Mouse (Mus musculus) frontal cortex, postnatal 10 days (tissue): Measurements from ENCODE around the gene Itgb7.

ENCODE experiments used
- DNase-seq, 2 experiments: peaks; one replicate each; pipeline ENCODE4 v3.0.0; 2022; ENCODE audit warnings: low spot score in 2 of 2, mixed read lengths in 1 of 2

Gene Itgb7

DNA sequence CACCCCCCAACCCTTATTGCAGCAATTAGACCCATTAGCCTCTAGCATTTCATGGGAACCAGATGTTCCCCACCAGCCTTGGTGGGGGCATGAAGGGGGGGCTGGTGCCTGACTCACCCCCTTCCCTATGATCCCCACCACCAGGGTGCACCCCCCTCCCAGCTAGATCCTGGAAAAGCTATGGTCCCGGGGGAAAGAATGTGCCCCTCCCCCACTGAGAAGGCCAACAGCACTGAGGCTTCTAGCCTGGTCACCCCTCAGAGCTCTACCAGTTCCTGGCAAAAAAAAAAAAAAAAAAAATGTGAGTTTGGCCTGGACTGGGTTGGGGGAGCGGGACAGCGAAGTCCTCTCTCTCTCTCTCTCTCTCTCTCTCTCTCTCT is 17.1 kb upstream of the Itgb7 start:
- DNase-seq = no peak

DNA sequence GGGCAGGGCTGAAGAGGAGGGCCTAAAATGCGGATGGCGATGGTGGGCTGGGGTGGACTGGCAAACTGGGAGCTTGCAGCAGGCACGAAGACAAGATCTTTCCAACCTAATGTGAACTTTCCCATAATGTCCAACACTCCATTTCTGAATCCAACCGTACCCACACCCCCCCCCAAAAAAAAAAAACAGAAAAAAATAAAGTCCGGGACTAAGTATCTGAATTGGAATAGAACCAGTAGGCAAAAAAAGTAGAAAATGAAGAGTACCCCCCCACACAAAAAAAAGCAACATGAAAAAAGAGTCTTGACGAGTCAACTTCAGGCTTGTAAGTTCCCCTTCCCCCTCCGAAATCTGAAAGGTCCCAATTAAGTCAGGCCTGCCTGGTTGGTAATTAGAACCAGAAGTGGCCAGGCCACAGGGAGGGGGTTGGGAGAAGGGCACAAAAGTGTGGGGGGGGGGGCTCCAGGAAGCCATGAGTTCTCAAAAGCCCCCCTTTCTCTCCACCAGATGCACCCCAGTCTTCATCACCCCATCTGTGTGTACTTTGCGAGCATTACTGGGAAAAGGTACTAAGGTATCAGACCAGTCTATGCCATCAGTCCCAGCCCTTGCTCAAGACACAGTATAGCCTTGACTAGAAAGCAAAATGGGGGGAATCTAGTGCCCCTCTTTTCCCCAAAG is 16.5 kb upstream of the Itgb7 start:
- no peak for DNase-seq

DNA sequence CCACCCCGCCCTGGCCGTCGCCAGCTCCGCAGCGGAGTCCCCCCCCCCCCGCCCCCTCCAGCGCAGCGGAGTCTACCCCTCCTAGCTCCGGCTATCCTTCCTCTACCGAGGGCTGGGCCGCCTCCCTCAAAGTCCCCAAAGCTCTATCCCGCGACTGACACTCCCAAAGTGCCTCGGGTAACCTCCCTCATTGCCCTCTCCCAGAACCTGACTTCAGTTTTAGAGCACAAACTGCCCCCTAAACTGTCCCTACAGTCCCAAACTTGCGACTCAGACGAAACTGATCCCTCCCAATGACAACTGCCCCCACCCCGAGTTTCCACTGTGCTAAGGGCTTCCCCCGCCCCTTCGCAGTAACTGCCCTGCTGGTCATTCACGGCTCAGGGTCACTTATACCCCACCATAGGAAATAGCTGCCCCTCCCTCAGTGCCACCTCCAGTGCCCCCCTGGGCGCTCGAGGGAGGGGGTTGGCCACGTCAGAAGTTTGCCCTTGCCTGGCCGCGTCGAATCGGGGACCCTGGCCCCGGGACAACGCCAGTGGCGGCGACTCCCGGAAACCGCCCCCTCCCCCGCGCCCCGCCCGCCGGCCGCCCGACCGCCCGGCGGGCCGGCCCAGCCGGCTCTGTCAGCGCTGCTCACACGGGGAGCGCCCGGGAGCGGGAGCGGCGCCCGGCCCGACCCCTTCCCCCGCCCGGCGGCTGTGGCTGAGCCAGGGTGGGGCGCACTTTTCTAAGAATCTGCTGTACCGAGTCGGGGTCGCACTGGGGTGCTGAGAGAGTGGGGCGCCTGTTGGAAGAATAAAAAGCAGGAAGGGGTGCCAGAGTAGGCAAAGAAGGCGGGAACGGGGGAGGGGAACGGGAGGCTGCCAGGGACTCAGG is 15.7 kb upstream of the Itgb7 start:
- no peak for DNase-seq

DNA sequence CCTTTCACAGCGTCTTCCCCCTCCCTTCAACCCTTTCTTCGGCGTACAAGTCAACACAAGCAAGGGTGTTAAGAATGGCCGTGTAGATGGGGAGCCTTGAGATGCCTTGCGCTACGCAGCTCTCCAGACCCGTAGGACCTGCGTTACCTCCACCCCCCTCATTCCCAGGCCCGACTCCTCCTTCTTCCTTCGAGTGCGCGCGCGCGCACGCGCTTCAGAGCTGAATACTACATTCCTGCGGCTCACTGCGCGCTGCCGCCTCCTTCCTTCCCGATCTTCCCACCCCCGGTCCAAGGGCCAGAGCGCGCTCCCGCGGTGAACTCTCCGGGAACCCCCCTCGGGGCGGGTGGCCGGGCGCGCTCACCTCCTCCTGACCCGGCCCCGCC is 15.1 kb upstream of the Itgb7 start:
- DNase-seq = peak; percentile 84 to 85

DNA sequence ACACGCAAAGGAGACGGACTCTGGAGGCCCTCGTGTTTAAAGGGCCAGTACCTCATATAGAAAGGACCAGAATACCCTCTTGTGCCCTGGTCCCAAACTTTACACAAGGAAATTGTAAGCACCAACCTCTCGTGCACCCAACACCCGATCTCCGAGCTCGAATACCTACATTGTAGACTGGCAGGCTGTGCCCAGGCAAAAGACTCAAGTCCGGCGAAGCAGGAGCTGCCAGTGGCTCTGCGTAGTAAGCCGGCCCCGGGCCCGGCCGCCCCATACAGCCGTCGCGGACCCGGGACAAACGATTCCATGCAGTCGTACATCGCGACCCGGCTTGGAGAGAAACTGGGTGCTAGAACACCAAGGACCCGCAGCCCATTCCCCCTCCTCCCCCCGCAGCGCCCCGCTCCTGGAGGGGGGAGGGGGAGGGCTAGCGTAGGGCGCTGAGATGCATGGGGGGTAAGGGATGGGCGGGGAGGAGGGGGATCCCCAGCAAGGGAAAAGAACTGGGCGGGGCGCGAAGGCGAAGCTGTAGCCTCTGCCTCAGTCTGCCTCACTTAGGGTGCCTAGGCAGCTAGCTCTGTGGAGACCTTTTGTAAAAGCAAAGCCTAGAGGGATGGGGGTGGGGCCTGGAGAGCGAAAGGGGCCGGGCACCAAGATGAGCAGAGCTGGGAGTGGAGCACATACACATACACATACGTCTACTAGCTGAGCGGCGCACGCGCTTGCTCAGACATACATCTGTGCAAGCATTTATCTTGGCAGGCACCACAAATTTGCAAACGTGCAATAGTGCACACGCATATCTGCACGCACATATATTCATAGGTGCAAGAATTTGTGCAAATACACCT is 14.4 kb upstream of the Itgb7 start:
- peak; percentile 68 to 71 for DNase-seq

DNA sequence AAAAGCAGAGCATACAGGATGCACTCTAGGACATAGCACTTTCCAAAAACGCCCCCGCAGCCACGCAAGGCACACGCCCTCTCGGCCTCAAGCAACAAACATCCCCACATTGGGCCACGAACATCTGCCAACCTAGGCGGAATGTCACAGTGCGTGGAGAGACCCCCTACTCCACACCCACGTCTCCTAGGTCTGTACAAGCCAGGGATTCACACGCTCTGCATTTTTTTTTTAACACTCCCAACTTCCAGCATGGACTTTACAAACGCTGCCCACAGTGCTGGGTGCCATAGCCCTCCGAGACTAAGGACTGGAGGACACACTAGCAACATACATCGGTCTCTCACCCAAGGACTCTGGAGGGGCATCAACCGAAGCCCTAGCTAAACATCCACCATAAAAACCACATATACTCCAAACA is 13.7 kb upstream of the Itgb7 start:
- no peak for DNase-seq

DNA sequence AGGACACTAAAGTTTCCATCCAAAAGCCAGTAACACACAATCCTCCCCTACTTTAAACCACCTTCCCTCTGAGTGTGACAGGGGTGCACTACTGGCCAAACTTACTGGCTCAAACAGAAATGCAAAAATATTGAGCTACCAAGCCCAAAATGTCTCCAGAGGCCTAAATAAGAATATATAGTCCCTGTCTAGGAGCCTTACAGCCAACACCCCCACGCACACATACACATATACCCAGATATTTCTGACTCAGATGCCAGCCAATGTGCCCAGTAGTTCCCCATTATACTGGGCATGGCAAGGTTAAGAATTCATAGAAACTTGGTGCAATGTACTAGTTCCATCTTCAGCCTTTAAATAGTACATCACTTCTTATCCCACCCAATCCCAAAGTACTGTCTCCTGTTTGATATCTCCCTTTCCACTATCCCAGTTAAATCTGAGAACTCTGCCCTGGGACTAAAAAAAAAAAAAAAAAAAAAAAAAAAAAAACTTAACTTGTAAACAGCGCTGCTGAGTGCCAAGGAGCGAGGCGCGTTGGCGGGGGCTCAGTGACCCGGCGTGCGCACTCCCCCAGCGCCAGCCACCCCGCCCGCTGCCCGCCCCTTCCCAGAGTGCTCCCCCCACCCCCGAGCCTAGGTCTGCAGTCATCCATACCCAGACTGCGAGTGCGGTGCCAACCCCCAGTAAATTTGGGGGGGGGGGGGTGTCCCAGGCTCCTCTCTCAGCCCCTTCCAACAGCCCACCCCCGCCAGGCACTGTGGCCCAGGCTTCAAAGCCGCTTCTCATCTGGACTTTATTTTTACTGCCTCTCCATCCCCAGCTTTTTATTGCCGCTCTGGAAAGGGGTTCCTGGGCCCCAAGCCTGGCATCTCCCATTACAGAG is 12.8 kb upstream of the Itgb7 start:
- DNase-seq = no peak

DNA sequence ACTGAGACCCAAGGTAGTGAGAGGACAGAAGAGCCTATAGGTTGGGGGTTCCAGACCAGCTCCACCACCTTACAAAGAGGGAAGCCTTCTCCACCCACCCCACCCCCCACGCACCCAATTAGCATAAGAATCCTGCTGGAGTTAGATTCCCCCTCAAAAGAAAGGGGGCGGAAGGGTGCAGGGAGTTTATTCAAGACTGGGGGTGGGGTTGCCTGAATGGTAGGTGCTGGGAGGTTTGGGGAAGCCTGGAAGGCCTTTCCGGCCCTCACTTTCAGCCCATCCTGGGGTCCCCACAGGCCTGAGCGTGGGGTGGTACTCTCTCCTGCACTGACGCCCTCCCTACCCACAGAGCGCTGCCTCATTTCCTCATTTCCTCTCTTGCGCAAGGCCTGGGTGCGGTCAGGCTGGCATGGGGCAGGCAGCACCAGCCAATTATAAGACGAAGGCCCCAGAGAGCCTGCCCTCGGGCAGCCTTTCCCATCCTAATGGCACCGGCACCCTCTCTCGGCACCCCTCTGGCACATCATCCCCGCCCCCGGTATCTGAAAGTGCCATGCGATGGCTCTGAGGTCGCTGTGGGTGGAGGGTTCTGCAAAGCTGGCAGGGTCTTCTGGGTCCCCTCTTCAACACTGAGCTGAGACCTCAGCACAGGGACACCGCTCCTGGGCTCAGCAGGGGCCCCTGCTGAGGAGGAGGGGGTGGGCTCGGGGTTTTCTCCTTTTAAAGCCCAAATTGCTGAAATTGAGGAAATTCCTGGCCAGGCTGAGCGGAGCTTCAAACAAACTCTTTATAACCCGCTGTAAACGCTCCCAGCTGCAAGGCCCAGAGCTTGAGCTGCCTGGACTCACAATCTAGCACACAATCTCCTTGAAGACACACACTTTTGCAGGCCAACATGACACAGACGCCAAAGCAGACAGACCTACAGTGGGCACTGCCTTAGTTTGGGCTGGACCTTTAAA is 11.8 kb upstream of the Itgb7 start:
- DNase-seq = no peak

DNA sequence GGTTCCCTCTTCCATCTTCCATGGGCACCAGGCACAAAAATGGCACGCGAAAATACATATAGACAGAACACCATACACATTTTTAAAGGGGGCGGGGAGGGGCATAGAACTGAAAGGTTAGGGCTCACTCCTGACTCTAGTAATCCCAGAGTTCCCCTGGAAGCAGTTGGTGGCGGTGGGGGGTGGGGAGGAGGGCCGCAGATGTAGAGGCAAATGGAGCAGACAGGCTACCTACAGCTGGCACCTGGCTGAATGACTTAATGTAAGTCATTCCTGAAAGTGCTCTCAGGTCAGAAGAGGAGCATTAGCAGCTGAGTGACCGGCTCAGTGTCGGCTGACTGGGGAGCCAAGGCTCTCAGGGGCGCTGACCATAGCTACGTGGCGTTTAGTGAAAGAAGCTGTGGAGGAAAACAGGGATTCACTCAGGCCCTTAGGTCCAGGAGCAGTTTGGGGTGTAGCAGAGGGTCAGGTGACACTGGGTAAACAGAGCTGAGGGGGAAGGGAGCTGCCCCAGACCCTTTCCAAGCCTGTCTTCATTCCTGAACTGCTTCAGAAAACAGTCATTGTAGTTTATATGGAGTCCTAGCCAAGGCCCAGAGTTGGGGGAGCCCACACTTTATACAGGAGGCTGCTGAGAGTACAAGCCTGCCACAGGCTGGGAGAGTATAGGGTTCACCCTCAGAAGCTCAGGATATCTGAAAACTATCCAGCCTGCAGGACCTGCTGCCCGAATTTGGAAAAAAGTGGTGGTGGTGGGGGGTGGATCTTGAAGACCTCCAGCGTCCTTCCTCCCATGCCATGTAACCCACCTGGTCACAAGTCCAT is 10.9 kb upstream of the Itgb7 start:
- no peak for DNase-seq

DNA sequence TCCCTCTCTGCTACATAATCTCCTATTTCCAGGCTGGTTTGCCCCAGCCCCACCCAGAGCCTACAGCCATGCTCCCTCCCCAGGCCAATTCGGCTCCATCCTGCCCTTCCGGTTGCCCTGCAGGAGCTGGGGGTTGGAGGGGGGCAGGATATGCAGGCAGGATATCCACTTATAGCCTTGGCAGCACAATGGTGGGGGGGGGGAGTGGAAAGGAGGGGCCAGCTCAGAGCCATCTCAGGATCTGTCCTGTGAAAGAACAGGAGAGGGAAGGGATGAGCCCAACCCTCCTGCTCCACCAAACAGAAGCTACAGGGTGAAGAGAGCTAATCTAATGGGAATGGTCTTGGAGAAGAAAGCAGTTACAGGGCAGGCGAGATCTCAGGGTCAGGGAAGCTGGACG is 8.9 kb upstream of the Itgb7 start:
- no peak for DNase-seq

DNA sequence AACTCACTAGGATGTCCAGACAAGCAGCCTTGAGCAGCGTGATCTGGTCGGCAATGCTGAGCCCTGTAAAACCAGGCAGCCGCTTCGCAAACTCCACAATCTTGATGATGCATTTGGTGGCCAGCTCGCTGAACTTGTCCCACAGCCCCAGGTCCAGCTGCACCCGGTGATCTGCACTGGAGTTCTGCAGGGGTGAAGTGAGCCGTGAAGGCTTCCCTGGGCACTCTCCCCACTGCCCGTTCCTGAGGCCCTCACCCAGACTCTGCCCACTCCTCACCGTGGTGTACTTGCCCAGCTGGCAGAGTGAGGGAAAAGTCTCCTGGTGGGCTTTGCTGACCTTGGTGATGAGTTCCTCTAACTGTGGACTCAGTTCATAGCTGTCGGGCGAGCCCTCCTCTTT is 8.1 kb upstream of the Itgb7 start:
- no peak for DNase-seq

DNA sequence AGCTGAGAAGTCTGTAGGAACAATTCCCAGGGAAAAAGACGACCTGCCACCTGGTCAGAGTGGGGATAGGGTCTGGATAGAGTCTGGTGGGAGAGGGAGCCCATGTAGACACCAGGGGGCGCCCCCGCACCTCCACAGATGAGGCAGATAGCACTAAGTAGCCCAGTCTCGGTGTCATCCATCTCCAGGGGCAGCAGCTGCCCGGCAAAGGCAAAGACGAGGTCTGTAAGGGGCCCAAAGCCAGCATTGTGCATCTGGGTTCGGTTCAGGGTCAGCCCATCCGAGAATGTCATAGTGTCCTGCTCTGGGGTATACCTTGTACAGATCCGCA is 7.5 kb upstream of the Itgb7 start:
- DNase-seq = peak; percentile 66 to 68

DNA sequence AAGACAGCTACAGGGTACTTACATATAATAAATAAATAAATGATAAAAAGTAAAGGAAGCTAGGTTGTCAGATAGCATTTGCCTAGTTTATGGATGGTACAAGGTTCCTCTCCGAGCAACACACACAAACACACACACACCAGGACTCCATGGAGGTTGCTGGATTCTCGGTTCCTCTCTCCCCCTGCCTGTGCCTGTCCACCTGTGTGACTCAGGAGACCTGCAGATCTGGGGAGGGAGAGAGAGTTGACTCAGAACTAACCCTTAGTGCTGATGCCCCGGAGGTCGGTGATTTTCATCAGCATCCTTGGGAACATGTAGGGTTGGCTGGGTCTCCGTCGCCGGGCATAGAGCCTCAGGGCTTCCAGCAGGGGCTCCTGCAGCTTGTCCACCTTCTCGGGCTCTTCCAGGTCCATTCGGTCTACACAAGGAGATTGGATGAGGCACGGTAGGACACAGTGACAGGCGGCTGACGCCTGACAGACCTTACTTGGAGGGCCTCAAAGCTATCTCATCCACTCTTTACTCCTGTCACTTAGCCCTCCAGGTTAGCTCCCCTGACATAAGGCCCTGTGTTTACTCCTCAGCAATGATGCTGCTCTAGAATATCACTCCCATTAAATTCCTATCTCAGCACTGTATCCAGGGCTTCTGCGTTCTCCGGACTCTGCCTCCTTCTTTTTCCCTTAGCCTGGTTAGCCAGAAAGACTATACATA is 7.0 kb upstream of the Itgb7 start:
- DNase-seq = no peak

DNA sequence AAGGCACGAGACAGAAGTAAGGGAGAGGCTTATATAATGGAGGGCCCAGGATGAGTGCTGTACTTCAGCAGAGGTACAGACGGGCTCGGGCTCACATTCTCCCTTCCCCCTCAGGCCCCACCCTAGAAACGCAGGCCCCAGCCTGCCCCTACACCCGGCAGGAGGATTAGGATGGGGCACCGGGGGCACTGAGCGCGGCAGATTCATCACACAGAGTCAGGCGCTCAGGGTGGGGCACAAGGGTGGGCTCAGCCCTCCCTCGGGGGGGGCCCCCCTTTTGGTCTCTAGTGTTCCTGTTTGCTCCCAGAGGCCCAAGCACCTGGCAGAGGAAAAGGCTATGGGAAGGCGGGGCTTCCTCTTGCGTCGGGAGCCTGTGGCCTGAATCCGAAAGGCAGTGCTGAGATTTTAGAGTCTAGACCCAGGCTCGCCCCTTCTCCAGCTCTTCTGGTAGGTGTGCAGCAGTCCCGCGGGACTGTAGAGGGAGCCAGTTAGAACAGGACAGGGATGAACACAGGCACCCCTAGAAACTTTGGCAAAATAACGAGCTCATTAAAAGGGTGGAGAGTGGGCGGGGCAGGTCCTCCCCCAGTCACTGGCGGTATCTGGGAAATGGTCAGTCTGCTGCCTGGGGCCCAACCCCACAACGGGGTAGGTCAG is 3.8 kb upstream of the Itgb7 start:
- no peak for DNase-seq

DNA sequence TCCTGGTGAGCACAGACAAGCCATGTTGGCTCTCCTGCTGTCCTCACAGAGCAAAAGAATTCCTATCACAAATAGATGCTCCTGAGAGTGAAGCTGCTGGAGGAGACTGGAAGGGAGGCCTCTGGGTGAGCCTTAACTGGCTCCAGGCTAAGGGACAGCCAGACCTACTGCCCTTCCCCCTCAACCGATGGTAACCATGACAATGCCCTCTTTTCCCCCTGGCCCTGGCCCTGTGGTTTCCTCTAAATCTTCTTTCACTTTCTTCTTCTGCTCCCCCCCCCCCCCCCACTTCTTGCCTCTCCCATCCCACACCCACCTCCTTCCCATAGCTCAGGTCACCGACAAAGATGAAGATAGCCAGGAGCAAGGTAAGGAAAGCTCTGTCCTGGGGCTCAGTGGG is 2.2 kb upstream of the Itgb7 start:
- no peak for DNase-seq

DNA sequence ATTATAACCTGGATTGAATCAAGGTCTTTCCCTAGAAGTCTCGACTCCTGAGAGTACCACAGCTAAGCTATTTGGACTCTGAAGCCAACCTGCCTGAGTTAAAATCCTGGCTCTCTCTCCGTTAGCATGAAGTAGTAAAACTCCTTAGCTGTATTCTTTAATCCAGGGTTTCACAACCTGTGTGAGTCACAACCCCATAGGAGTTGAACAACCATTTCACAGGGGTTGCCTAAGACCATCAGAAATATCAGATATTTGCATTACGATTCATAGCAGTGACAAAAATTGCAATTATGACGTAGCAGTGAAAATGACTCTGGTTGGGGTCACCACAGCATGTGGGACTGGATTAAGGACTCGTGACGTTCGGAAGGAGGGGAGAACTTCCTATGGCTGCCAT is 1.0 kb upstream of the Itgb7 start:
- DNase-seq = no peak

DNA sequence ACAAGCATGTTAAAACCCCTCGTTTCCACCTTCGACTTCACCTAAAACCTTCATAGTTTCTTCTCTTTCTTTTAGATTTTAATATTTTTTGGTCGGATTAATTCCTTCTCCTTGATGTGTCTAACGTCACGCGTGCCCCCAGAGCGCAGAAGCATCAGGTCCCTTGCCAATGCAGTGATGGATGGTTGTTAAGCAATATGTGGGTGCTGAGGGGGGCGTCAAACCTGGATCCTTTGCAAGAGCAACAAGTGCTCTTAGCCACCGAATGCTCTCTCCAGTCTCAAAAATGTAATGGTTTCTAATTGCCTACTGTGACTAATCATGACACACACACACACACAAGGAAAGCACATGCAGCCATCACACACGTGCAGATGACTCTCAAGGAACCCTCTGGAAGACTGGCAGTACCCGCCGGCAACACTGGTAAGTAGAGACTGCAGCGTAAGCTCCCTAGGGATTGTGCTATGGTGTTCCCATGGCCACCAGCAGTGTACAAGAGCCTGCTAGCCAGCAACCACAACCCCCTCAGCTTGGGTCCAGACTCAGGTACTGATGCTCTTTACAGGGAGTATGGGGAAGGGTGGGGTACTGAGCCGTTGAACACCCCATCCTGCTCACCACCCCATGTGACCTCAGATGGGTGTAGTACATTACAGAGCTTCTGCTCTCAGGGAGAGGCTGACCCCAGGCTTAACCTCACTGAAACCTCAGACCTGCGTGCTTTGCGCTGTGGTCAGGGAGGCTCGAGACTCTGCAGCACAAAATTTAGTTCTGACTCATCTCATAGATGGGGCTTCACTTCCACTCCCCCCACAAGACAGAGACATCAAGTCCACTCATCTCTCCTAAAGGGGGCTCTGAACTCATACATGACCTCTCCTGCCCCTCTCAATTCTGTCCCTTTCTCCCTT is 1.1 kb downstream of the Itgb7 start:
- no peak for DNase-seq
